Mouse (Mus musculus): ENCODE measurements at regions not wholly inside any gene's neighbourhood (a gene's known extent, or its start where the extent isn't known, plus 50 kb on each side); places are given as distances from the start of the nearest gene placed in this dataset.
A peak's percentile ranks its signal among the peaks of the same experiment; 100 is the strongest.

DNA sequence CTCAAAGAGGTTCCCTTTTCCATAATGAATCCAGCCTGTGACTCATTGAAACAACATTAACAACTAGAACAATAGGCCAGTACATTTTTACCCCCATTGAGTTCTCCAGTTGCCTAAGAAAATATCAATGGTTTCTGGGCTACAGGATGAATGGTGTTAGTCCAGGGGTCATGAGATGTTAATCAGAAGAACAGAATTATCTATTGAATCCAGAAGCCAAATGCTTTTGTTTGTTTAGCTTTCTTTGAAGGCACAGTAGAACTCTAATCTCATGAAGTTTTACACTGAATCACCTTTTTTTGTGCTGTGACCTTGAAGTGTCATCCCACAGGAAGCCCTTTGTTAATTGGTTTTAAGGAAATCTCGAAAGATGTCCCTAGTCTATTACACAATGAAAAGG is 616.0 kb upstream of the Igfbp3 start:
- Histone ChIP-seq H3K4me3 (ENCODE audit: low read depth, low read length) (no peak overlapping the region), H3K4me1 (ENCODE audit: control insufficient read depth, insufficient read depth, low read length) (no peaks in the 10 kb centered on the region), H3K9me3 (replicated peaks; ENCODE audit: control insufficient read depth, low read length) (no peaks in the 10 kb centered on the region), H3K27ac (replicated peaks; ENCODE audit: low read depth, low read length) (no peak overlapping the region), H3K36me3 (replicated peaks; ENCODE audit: control insufficient read depth, insufficient read depth, low read depth, low read length) (no peaks in the 10 kb centered on the region), H3K9ac (replicated peaks; ENCODE audit: low read length) (no peak overlapping the region), H3K4me2 (ENCODE audit: low read depth, low read length) (no peak overlapping the region), H3K27me3 (ENCODE audit: control insufficient read depth, insufficient read depth, low read length) (no peaks in the 10 kb centered on the region)
- WGBS: 38% methylated on average over 1 of the region's 1 CpGs
- no peak for DNase-seq (ENCODE audit: low spot score)
- no peak for ATAC-seq (replicated peaks; ENCODE audit: insufficient number of reproducible peaks, low FRiP score, low TSS enrichment, low read depth)

GRCm38 (mm10) chr11:7828001-7828400 is 614.3 kb upstream of the Igfbp3 start:
- Histone ChIP-seq H3K4me2 (ENCODE audit: low read depth, low read length) (no peak overlapping the region), H3K9me3 (replicated peaks; ENCODE audit: control insufficient read depth, low read length) (no peaks in the 10 kb centered on the region), H3K4me1 (ENCODE audit: control insufficient read depth, insufficient read depth, low read length) (no peaks in the 10 kb centered on the region), H3K9ac (replicated peaks; ENCODE audit: low read length) (no peak overlapping the region), H3K4me3 (ENCODE audit: low read depth, low read length) (no peak overlapping the region), H3K27ac (replicated peaks; ENCODE audit: low read depth, low read length) (no peak overlapping the region), H3K27me3 (ENCODE audit: control insufficient read depth, insufficient read depth, low read length) (no peaks in the 10 kb centered on the region), H3K36me3 (replicated peaks; ENCODE audit: control insufficient read depth, insufficient read depth, low read depth, low read length) (no peaks in the 10 kb centered on the region)
- no peak for ATAC-seq (replicated peaks; ENCODE audit: insufficient number of reproducible peaks, low FRiP score, low TSS enrichment, low read depth)
- DNase-seq (ENCODE audit: low spot score): no peak
- WGBS: 81% methylated on average over 4 of the region's 4 CpGs

GRCm38 (mm10) chr11:7827402-7827801 is 613.7 kb upstream of the Igfbp3 start:
- no peak for DNase-seq (ENCODE audit: low spot score)
- Histone ChIP-seq H3K27me3 (ENCODE audit: control insufficient read depth, insufficient read depth, low read length) (no peaks in the 10 kb centered on the region), H3K9me3 (replicated peaks; ENCODE audit: control insufficient read depth, low read length) (no peaks in the 10 kb centered on the region), H3K27ac (replicated peaks; ENCODE audit: low read depth, low read length) (no peak overlapping the region), H3K36me3 (replicated peaks; ENCODE audit: control insufficient read depth, insufficient read depth, low read depth, low read length) (no peaks in the 10 kb centered on the region), H3K4me3 (ENCODE audit: low read depth, low read length) (no peak overlapping the region), H3K4me1 (ENCODE audit: control insufficient read depth, insufficient read depth, low read length) (no peaks in the 10 kb centered on the region), H3K4me2 (ENCODE audit: low read depth, low read length) (no peak overlapping the region), H3K9ac (replicated peaks; ENCODE audit: low read length) (no peak overlapping the region)
- ATAC-seq (replicated peaks; ENCODE audit: insufficient number of reproducible peaks, low FRiP score, low TSS enrichment, low read depth): no peak
- 88% methylated on average over 1 of the region's 1 CpGs for WGBS

GRCm38 (mm10) chr11:7815750-7816149 is 602.0 kb upstream of the Igfbp3 start:
- H3K9ac ChIP-seq (replicated peaks; ENCODE audit: low read length): no peak overlapping the region
- 83% methylated on average over 5 of the region's 5 CpGs for WGBS
- H3K4me2 ChIP-seq (ENCODE audit: low read depth, low read length): no peak overlapping the region
- no peak overlapping the region for H3K27ac ChIP-seq (replicated peaks; ENCODE audit: low read depth, low read length)
- no peaks in the 10 kb centered on the region for H3K9me3 ChIP-seq (replicated peaks; ENCODE audit: control insufficient read depth, low read length)
- H3K4me1 ChIP-seq (ENCODE audit: control insufficient read depth, insufficient read depth, low read length): no peaks in the 10 kb centered on the region
- H3K36me3 ChIP-seq (replicated peaks; ENCODE audit: control insufficient read depth, insufficient read depth, low read depth, low read length): no peaks in the 10 kb centered on the region
- no peak for DNase-seq (ENCODE audit: low spot score)
- H3K27me3 ChIP-seq (ENCODE audit: control insufficient read depth, insufficient read depth, low read length): no peaks in the 10 kb centered on the region
- H3K4me3 ChIP-seq (ENCODE audit: low read depth, low read length): no peak overlapping the region
- no peak for ATAC-seq (replicated peaks; ENCODE audit: insufficient number of reproducible peaks, low FRiP score, low TSS enrichment, low read depth)

GRCm38 (mm10) chr11:7814556-7814955 is 600.8 kb upstream of the Igfbp3 start:
- Histone ChIP-seq H3K4me1 (ENCODE audit: control insufficient read depth, insufficient read depth, low read length) (no peaks in the 10 kb centered on the region), H3K9ac (replicated peaks; ENCODE audit: low read length) (no peak overlapping the region), H3K36me3 (replicated peaks; ENCODE audit: control insufficient read depth, insufficient read depth, low read depth, low read length) (no peaks in the 10 kb centered on the region), H3K4me2 (ENCODE audit: low read depth, low read length) (no peak overlapping the region), H3K9me3 (replicated peaks; ENCODE audit: control insufficient read depth, low read length) (no peaks in the 10 kb centered on the region), H3K4me3 (ENCODE audit: low read depth, low read length) (no peak overlapping the region), H3K27ac (replicated peaks; ENCODE audit: low read depth, low read length) (no peak overlapping the region), H3K27me3 (ENCODE audit: control insufficient read depth, insufficient read depth, low read length) (no peaks in the 10 kb centered on the region)
- DNase-seq (ENCODE audit: low spot score) (no peak), ATAC-seq (replicated peaks; ENCODE audit: insufficient number of reproducible peaks, low FRiP score, low TSS enrichment, low read depth) (no peak)
- 77% methylated on average over 2 of the region's 2 CpGs for WGBS

- 74% methylated on average over 2 of the region's 2 CpGs for WGBS
- no peak for DNase-seq (ENCODE audit: low spot score)
- Histone ChIP-seq H3K9ac (replicated peaks; ENCODE audit: low read length) (no peak overlapping the region), H3K27ac (replicated peaks; ENCODE audit: low read depth, low read length) (no peak overlapping the region), H3K4me1 (ENCODE audit: control insufficient read depth, insufficient read depth, low read length) (no peaks in the 10 kb centered on the region), H3K4me3 (ENCODE audit: low read depth, low read length) (no peak overlapping the region), H3K36me3 (replicated peaks; ENCODE audit: control insufficient read depth, insufficient read depth, low read depth, low read length) (no peaks in the 10 kb centered on the region), H3K4me2 (ENCODE audit: low read depth, low read length) (no peak overlapping the region), H3K27me3 (ENCODE audit: control insufficient read depth, insufficient read depth, low read length) (no peaks in the 10 kb centered on the region), H3K9me3 (replicated peaks; ENCODE audit: control insufficient read depth, low read length) (no peaks in the 10 kb centered on the region)
- no peak for ATAC-seq (replicated peaks; ENCODE audit: insufficient number of reproducible peaks, low FRiP score, low TSS enrichment, low read depth)
Observed at GRCm38 (mm10) chr11:7812436-7812835, 598.7 kb upstream of the Igfbp3 start.

DNA sequence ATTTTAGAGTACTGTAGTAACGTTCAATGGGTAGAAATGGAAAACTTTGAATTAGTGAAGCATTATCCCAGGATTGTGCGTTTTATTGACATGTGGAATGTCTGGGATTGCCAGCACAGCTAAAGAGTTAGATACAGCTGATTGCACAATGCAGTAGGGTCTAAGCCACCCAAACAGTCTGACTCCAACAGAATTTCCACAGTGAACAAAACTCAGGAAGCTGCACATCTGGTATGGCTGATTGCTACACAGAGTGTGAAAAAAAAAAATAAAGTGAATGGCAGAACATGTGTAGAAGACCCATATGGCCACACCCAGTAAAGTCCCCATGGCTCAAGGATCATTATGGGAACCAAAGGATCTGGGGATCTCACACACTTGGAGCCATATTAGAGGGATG is 596.0 kb upstream of the Igfbp3 start:
- Histone ChIP-seq H3K36me3 (replicated peaks; ENCODE audit: control insufficient read depth, insufficient read depth, low read depth, low read length) (no peaks in the 10 kb centered on the region), H3K27me3 (ENCODE audit: control insufficient read depth, insufficient read depth, low read length) (no peaks in the 10 kb centered on the region), H3K9me3 (replicated peaks; ENCODE audit: control insufficient read depth, low read length) (no peaks in the 10 kb centered on the region), H3K4me3 (ENCODE audit: low read depth, low read length) (no peak overlapping the region), H3K9ac (replicated peaks; ENCODE audit: low read length) (no peak overlapping the region), H3K4me1 (ENCODE audit: control insufficient read depth, insufficient read depth, low read length) (no peaks in the 10 kb centered on the region), H3K4me2 (ENCODE audit: low read depth, low read length) (no peak overlapping the region), H3K27ac (replicated peaks; ENCODE audit: low read depth, low read length) (no peak overlapping the region)
- 89% methylated on average over 2 of the region's 2 CpGs for WGBS
- ATAC-seq (replicated peaks; ENCODE audit: insufficient number of reproducible peaks, low FRiP score, low TSS enrichment, low read depth) (no peak), DNase-seq (ENCODE audit: low spot score) (no peak)

GRCm38 (mm10) chr11:7796373-7796772 is 582.6 kb upstream of the Igfbp3 start:
- WGBS: 57% methylated on average over 5 of the region's 5 CpGs
- no peak overlapping the region for H3K4me2 ChIP-seq (ENCODE audit: low read depth, low read length)
- H3K4me3 ChIP-seq (ENCODE audit: low read depth, low read length): no peak overlapping the region
- no peak overlapping the region for H3K9ac ChIP-seq (replicated peaks; ENCODE audit: low read length)
- H3K27me3 ChIP-seq (ENCODE audit: control insufficient read depth, insufficient read depth, low read length): no peaks in the 10 kb centered on the region
- peak; percentile 25 for DNase-seq (ENCODE audit: low spot score)
- no peak overlapping the region for H3K27ac ChIP-seq (replicated peaks; ENCODE audit: low read depth, low read length)
- no peaks in the 10 kb centered on the region for H3K4me1 ChIP-seq (ENCODE audit: control insufficient read depth, insufficient read depth, low read length)
- no peaks in the 10 kb centered on the region for H3K36me3 ChIP-seq (replicated peaks; ENCODE audit: control insufficient read depth, insufficient read depth, low read depth, low read length)
- H3K9me3 ChIP-seq (replicated peaks; ENCODE audit: control insufficient read depth, low read length): no peaks in the 10 kb centered on the region
- ATAC-seq (replicated peaks; ENCODE audit: insufficient number of reproducible peaks, low FRiP score, low TSS enrichment, low read depth): no peak

GRCm38 (mm10) chr11:7794206-7794605 is 580.5 kb upstream of the Igfbp3 start:
- no peaks in the 10 kb centered on the region for H3K27me3 ChIP-seq (ENCODE audit: control insufficient read depth, insufficient read depth, low read length)
- H3K4me2 ChIP-seq (ENCODE audit: low read depth, low read length): no peak overlapping the region
- WGBS: 66% methylated on average over 1 of the region's 1 CpGs
- no peaks in the 10 kb centered on the region for H3K9me3 ChIP-seq (replicated peaks; ENCODE audit: control insufficient read depth, low read length)
- no peak overlapping the region for H3K4me3 ChIP-seq (ENCODE audit: low read depth, low read length)
- no peak for ATAC-seq (replicated peaks; ENCODE audit: insufficient number of reproducible peaks, low FRiP score, low TSS enrichment, low read depth)
- H3K4me1 ChIP-seq (ENCODE audit: control insufficient read depth, insufficient read depth, low read length): no peaks in the 10 kb centered on the region
- DNase-seq (ENCODE audit: low spot score): no peak
- no peak overlapping the region for H3K27ac ChIP-seq (replicated peaks; ENCODE audit: low read depth, low read length)
- H3K36me3 ChIP-seq (replicated peaks; ENCODE audit: control insufficient read depth, insufficient read depth, low read depth, low read length): no peaks in the 10 kb centered on the region
- no peak overlapping the region for H3K9ac ChIP-seq (replicated peaks; ENCODE audit: low read length)

Measured in embryonic facial prominence, embryonic 11.5 days (tissue).